Mouse (Mus musculus) ES-CJ7 (cell line): ENCODE data around the gene Raly.
"Not testable (repeated sequence)": the region's sequence is repeated elsewhere in the genome, so short reads cannot be mapped to it uniquely, and the experiment has no call there.

ENCODE experiments used
- DNase-seq: peaks from one replicate; pipeline ENCODE4 v3.0.0; 2011; ENCODE audit warnings: low read depth, low spot score

The Raly gene

GRCm38 (mm10) chr2:154834149-154834865 lies 43.4 kb downstream of the Raly start:
- no peak for DNase-seq

DNA sequence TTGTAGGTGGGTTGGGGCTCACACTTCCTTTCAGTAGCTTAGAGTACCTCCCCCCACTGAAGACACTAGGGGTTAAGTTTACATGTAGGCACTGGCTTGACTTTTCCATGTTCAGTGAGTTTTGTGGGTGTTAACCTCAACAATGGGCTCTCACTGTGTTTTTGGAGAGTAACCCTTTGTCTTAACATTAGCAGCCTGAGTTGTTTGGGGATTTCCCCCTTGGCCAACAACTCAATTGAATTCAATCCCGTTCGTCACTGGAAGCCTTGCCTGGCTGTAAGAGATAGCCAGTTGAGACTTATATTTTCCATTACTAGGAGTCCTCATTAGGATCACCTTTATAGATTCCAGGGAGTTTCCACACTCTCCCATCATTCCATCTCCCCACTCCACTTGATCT lies 45.6 kb downstream of the Raly start:
- no peak for DNase-seq

DNA sequence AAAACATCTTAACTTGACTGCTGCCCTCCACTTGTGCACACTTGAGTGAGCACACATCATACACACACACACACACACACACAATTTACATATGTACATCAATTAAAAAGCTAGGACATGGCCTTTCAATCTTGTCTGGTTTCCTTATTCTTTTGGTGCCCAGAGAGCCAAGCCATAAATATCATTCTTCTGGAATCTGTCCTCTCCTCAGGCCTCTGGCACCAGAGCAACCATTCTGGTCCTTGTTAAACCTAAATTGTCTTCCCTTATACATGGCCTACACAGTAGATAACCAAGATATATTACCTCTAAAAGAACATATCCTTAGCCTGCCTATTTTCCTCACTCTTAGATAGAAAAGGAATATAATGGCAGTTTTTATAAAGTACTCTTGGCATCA lies 57.2 kb downstream of the Raly start:
- no peak for DNase-seq

DNA sequence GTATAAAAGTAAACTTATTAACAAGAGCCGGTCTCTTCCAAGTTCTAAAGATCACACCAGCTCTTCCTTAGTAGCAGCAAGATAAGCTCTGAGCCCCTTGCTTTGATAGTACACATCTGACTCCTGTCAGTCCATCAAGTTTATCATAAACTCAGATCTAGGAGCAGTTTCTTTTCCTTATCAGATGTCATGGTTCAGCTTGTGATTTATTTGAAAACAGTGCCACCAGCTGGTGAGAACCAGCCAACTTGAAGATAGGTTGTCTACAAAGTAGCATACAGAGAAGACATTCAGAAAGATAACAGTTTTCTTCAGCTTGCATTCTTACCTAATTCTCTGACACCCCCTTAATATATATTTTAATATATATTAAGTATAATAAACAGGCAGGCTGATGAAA lies 64.5 kb downstream of the Raly start:
- no peak for DNase-seq

DNA sequence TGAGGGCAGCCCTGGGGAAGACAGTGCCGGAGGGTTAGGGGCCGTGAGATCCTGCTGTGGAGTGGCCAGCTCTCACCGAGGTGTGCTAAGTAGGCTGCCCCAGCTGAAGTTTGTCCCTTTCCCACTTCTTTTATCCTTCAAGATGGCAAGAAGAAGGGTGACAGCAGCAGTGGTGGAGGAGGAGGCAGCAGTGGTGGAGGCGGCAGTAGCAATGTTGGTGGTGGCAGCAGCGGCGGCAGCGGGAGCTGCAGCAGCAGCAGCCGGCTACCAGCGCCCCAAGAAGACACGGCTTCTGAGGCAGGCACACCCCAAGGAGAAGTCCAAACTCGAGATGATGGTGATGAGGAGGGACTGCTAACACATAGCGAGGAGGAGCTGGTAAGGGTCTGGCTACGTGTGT lies 72.8 kb downstream of the Raly start:
- no peak for DNase-seq

DNA sequence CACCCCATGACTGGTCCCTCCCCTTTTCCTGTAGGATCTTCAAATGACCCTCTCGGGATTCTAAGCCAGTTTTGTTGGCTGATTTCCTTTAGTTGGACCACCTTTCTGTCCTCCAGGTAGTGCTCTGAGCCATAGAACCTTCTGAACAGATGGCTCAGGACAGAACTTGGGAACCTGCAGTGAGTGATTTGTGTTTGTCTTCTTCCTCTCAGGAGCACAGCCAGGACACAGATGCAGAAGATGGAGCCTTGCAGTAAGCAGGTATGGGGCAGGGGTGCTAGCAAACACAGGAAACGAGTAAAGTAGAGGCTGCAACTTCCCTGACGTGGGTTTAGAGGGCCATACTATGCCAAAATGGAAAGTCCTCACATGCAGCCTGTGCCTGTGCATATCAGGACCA lies 74.8 kb downstream of the Raly start:
- no peak for DNase-seq

GRCm38 (mm10) chr2:154868106-154868505 lies 77.2 kb downstream of the Raly start:
- DNase-seq: no peak

GRCm38 (mm10) chr2:154869954-154870641 lies 79.2 kb downstream of the Raly start:
- DNase-seq: no peak

DNA sequence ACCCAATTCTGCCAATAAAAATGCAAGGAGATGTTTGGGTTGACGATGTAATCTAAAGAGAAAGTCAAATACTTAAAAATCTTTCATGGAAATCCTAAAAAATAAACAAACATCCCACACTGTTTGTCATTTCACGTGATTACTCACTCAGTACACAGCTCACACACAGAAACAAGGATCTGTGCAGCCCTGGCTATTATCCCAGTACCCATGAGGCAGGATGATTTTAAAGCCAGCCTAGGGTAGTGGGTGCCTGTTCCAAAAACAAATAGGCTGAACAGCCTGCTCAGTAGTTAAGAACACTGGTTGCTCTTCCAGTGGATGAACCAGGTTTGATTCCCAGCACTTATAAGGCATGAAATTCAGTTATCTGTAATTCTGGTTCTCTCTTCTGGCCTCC lies 85.7 kb downstream of the Raly start:
- no peak for DNase-seq

GRCm38 (mm10) chr2:154891585-154891984 lies 100.7 kb downstream of the Raly start:
- DNase-seq: no peak

- peak; percentile 99 for DNase-seq
These were observed 101.5 kb downstream of the Raly start, which contains the start of gene Eif2s2 for GRCm38 (mm10) chr2:154892201-154893044. Gene Eif2s2, minus strand, starts transcription at chr2:154892935.

DNA sequence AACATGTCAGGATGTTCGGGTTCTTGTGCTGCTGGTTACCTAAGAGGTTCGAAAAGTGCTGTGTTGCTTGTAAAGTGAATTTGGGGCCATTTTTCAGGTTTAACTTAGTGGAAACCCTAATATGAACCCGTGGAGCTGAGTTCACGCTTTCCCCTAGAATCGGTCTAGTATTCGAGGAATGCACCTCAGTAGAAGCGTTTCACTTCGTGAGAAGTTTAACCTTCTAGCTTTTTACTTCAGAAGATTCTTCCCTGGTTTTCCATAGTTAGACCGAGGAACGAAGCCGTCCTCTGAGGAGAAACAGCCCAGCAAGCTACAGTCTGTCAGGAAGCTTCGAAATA lies 102.1 kb downstream of the Raly start:
- no peak for DNase-seq

GRCm38 (mm10) chr2:154893548-154893947 lies 102.7 kb downstream of the Raly start:
- peak; percentile 50 for DNase-seq

DNA sequence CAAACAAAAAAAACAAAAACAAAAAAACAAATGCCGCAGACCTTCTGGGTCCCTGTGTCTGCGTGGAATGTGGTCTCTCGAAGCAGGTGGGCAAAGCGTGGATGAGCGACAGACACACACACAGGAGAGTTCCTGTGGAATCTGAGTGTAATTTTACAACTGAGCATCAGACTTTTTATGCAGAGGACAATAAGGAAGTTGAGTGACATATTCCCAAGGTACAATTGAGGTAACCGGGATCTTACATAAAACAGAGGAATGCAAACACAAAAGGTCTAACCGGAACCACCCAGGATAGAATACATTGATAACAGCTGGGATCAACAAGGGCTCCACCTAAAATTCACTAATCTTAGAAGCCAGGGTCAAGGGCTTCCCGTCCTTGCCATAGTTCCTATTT lies 108.1 kb downstream of the Raly start:
- DNase-seq: peak; percentile 48

DNA sequence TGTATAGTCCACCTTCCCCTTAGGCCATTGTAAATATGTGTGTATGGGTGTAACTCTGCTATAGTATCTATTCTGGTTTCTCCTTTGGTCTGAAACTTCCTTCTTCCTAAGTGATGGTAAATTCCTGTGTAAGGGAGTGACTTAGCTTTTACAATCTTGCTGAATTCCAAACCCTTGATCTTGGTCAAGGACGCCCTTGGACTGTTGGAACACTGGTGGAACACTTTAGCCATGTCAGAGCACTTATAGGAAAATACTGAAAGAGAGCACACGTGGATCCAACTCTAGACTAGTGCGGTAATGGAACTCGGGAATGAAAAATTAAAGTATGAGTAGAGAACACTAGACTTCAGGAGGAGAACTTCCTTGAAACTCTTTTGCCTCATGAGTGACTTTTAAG lies 108.5 kb downstream of the Raly start:
- DNase-seq: peak; percentile 53

GRCm38 (mm10) chr2:154902111-154902510 lies 111.2 kb downstream of the Raly start:
- no peak for DNase-seq

- DNase-seq: peak; percentile 45
These were observed 114.9 kb downstream of the Raly start for GRCm38 (mm10) chr2:154905796-154906195.

DNA sequence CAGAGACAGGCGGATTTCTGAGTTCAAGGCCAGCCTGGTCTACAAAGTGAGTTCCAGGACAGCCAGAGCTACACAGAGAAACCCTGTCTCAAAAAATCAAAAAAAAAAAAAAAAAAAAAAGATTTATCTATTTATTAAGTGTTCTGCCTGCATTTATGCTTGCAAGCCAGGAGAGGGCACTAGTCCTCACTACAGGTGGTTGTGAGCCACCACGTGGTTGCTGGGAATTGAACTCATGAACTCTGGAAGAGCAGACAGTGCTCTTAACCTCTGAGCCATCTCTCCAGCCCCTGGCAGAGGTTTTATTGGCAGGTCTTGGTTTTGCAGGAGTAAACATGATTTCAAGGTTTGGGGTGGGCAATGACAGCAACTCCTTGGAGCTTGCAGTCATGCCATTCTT lies 117.3 kb downstream of the Raly start:
- not testable (repeated sequence) for DNase-seq

DNA sequence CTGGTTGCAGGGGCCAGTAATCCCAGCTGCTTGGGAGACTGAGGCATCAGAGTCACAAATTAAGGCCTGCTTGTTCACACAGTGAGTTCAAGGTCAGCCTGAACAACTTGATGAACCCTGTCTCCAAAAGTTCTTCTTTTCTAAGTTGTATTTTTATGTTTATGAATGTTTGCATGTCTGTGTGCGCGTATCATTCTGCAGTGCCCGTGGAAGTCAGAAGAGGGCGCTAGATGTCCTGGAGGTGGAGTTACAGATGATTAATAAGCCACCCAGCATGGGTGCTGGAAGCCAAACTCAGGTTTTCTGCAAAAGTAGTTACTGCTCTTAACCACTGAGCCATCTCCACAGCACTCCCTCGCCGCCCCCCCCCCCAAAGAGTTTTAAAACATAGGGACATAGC lies 118.9 kb downstream of the Raly start:
- DNase-seq: no peak

GRCm38 (mm10) chr2:154915922-154916541 lies 125.1 kb downstream of the Raly start:
- DNase-seq: no peak

- DNase-seq: peak; percentile 74
These were observed 125.7 kb downstream of the Raly start for GRCm38 (mm10) chr2:154916547-154916946.
